Mouse (Mus musculus) telencephalon, adult 2 months (tissue): Measurements from ENCODE around the gene Prkar1a.

ENCODE experiments used
- DNase-seq: peaks from one replicate; pipeline ENCODE4 v3.0.0-alpha.2; 2011; ENCODE audit warnings: low read depth, low spot score

Gene Prkar1a

GRCm38 (mm10) chr11:109705336-109706054, 56.3 kb downstream of the Prkar1a start:
- DNase-seq = no peak

- no peak for DNase-seq
Measured at GRCm38 (mm10) chr11:109706055-109706412, 56.8 kb downstream of the Prkar1a start.

- no peak for DNase-seq
Measured at GRCm38 (mm10) chr11:109706586-109706985, 57.4 kb downstream of the Prkar1a start.

GRCm38 (mm10) chr11:109707442-109707841, 58.2 kb downstream of the Prkar1a start:
- no peak for DNase-seq

GRCm38 (mm10) chr11:109708786-109709185, 59.6 kb downstream of the Prkar1a start:
- DNase-seq = no peak

- no peak for DNase-seq
Measured at GRCm38 (mm10) chr11:109709501-109709900, 60.3 kb downstream of the Prkar1a start.

- no peak for DNase-seq
Measured at GRCm38 (mm10) chr11:109714341-109715247, 65.4 kb downstream of the Prkar1a start.

- DNase-seq = no peak
Measured at GRCm38 (mm10) chr11:109715311-109715781, 66.1 kb downstream of the Prkar1a start.

- DNase-seq = no peak
Measured at GRCm38 (mm10) chr11:109716981-109717380, 67.8 kb downstream of the Prkar1a start.

- peak; percentile 92 for DNase-seq
Measured at GRCm38 (mm10) chr11:109717448-109717847, 68.2 kb downstream of the Prkar1a start.

GRCm38 (mm10) chr11:109717966-109718895, 69.0 kb downstream of the Prkar1a start:
- DNase-seq = no peak
